Mouse (Mus musculus): Measurements from ENCODE around the gene Cd44.

DNA sequence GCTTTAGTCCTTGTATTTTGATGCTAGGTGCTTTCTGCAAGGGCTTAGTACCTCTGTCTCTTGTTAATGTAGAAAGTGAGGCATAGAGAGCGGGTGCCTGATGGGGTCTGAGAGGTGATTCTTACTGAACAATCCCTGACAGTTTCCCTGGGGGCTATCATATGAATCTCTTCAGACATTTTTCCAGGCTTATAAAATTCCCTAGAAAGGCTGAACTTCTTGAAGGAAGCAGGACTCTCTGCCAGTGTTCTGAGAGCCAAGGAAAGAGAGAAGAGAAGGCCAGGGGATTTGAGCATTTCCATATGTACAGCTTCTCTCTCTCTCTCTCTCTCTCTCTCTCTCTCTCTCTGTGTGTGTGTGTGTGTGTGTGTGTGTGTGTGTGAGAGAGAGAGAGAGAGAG is 92.0 kb downstream of the Cd44 start:
- TF ChIP-seq CTCF (IDR thresholded peaks at IDR 0.05; ENCODE audit: control insufficient read depth, insufficient read depth, insufficient read length) = no peak
- no peak for TF ChIP-seq FOSL1 (IDR thresholded peaks at IDR 0.05; ENCODE audit: insufficient read depth, low read length, poor library complexity, severe bottlenecking)
- TF ChIP-seq MYOD1 (IDR thresholded peaks at IDR 0.05; ENCODE audit: control insufficient read depth, insufficient read length, low read depth) = no peak
- TF ChIP-seq CEBPB (IDR thresholded peaks at IDR 0.05; ENCODE audit: low read depth) = no peak
- TF ChIP-seq USF1 (IDR thresholded peaks at IDR 0.05; ENCODE audit: low read depth) = no peak
